Mouse (Mus musculus) lung, postnatal 0 days (tissue): ENCODE results near the gene Kcnc2.

Experiments
- CTCF ChIP-seq: IDR thresholded peaks from 2 replicates; pipeline ENCODE4 v1.5.1; 2016; ENCODE audit warnings: antibody characterized with exemption, mild to moderate bottlenecking
- EP300 ChIP-seq: IDR thresholded peaks from 2 replicates; pipeline ENCODE4 v1.6.1; 2016; ENCODE audit warnings: antibody characterized with exemption, mild to moderate bottlenecking, control low read depth

GRCm38 (mm10) chr10:112380590-112380989 lies 109.7 kb downstream of the Kcnc2 start:
- no peak for TF ChIP-seq CTCF
- TF ChIP-seq EP300, result no peak
